ENCODE assay signal across 10 mouse cellular contexts in genomic region chr2:102899238-102899637, GRCm38 (mm10). TPM values are rescaled to one million over a fixed set of nuclear protein-coding genes. Genes with fewer than 3 reads are reported as not detected.
DNase-seq lines count a peak whose midpoint lies in the region; ATAC-seq and TF ChIP-seq lines count a peak whose summit lies in the region.
"Had no signal": no experiment of that assay in that cellular context is flagged by ENCODE, and none has a peak within 500 bp of the region (broad histone marks: within the 10 kb centered on the region; RNA-seq: fewer than 3 reads in every experiment).

No protein-coding gene starts in this region.

- H3K4me1 ChIP-seq in neural tube, embryonic 15.5 days, result peaks cover 9% of the 10 kb centered on the region
- peaks cover 22% of the 10 kb centered on the region for H3K4me1 ChIP-seq in heart, postnatal 0 days (ENCODE audit: control insufficient read depth, insufficient read depth)
- no peaks in the 10 kb centered on the region; the same call in 1 of the 2 replicates for H3K4me1 ChIP-seq in lung, embryonic 14.5 days (ENCODE audit: insufficient read depth)
- H3K4me1 ChIP-seq in stomach, embryonic 15.5 days, result peaks cover 4% of the 10 kb centered on the region; the same call in 1 of the 2 replicates

- no peak overlapping the region for H3K9ac ChIP-seq in neural tube, embryonic 15.5 days (replicated peaks)
- H3K9ac ChIP-seq in heart, postnatal 0 days (replicated peaks; ENCODE audit: low read depth, low read length), result no peak overlapping the region
- H3K9ac ChIP-seq in lung, embryonic 14.5 days, result no peak overlapping the region
- no peak overlapping the region for H3K9ac ChIP-seq in stomach, embryonic 15.5 days

- no peaks in the 10 kb centered on the region for H3K9me3 ChIP-seq in neural tube, embryonic 15.5 days (replicated peaks)
- no peaks in the 10 kb centered on the region for H3K9me3 ChIP-seq in heart, postnatal 0 days (replicated peaks; ENCODE audit: control insufficient read depth, low read length)
- no peaks in the 10 kb centered on the region for H3K9me3 ChIP-seq in lung, embryonic 14.5 days (ENCODE audit: low read depth, low read length)
- H3K9me3 ChIP-seq in stomach, embryonic 15.5 days, result no peaks in the 10 kb centered on the region

- no peak for TF ChIP-seq EP300 in heart, postnatal 0 days (IDR thresholded peaks at IDR 0.05; ENCODE audit: low read depth)

- no peak for ATAC-seq in neural tube, embryonic 15.5 days (ENCODE audit: low FRiP score)
- no peak for ATAC-seq in heart, postnatal 0 days (ENCODE audit: insufficient read depth, low read depth)
- ATAC-seq in lung, embryonic 14.5 days (ENCODE audit: insufficient read depth), result no peak
- no peak for ATAC-seq in stomach, embryonic 15.5 days (ENCODE audit: insufficient read depth, low FRiP score, low read depth)

- H3K4me2 ChIP-seq in neural tube, embryonic 15.5 days, result peak overlapping the region; percentile 6; the same call in 1 of the 2 replicates
- H3K4me2 ChIP-seq in heart, postnatal 0 days (ENCODE audit: low read depth, low read length), result peak overlapping the region; percentile 80
- H3K4me2 ChIP-seq in lung, embryonic 14.5 days, result peak overlapping the region; percentile 87
- peak overlapping the region; percentile 85 for H3K4me2 ChIP-seq in stomach, embryonic 15.5 days

- H3K36me3 ChIP-seq in neural tube, embryonic 15.5 days, result no peaks in the 10 kb centered on the region
- H3K36me3 ChIP-seq in heart, postnatal 0 days (replicated peaks; ENCODE audit: control insufficient read depth, insufficient read depth, low read length), result no peaks in the 10 kb centered on the region
- H3K36me3 ChIP-seq in lung, embryonic 14.5 days (ENCODE audit: insufficient read depth), result no peaks in the 10 kb centered on the region
- no peaks in the 10 kb centered on the region for H3K36me3 ChIP-seq in stomach, embryonic 15.5 days

- H3K4me3 ChIP-seq in neural tube, embryonic 15.5 days (replicated peaks), result no peak overlapping the region
- peak overlapping the region; percentile 62; the same call in 1 of the 2 replicates for H3K4me3 ChIP-seq in heart, postnatal 0 days (ENCODE audit: low read depth, low read length)
- peak overlapping the region; percentile 54 for H3K4me3 ChIP-seq in lung, embryonic 14.5 days (ENCODE audit: low read depth, low read length)
- H3K4me3 ChIP-seq in stomach, embryonic 15.5 days (replicated peaks), result peak overlapping the region; percentile 57; the same call in 1 of the 2 replicates

- no peak for DNase-seq in neural tube, embryonic 10.5 days (ENCODE audit: extremely low spot score, low spot score)
- DNase-seq in heart, postnatal 0 days (ENCODE audit: low spot score), result no peak
- DNase-seq in lung, embryonic 14.5 days, result no peak
- DNase-seq in thymus, adult 18-20 months, result no peak
- DNase-seq in adrenal gland, postnatal 10 days, result no peak
- DNase-seq in kidney, adult 11 months, result no peak
- DNase-seq: kidney, adult 2 months; right cerebral cortex, adult 18-20 months had no signal

- 80% methylated on average over 3 of the region's 3 CpGs for WGBS in neural tube, embryonic 15.5 days
- WGBS in heart, postnatal 0 days, result 42% methylated on average over 3 of the region's 3 CpGs
- WGBS in lung, embryonic 14.5 days, result 48% methylated on average over 3 of the region's 3 CpGs
- WGBS in stomach, embryonic 15.5 days, result 56% methylated on average over 3 of the region's 3 CpGs

- no peak for TF ChIP-seq CTCF in heart, postnatal 0 days (IDR thresholded peaks at IDR 0.05; ENCODE audit: low read depth)
- TF ChIP-seq CTCF in lung, embryonic 14.5 days (IDR thresholded peaks at IDR 0.05; ENCODE audit: low read depth), result no peak

- peaks cover 17% of the 10 kb centered on the region for H3K27me3 ChIP-seq in neural tube, embryonic 15.5 days (replicated peaks)
- H3K27me3 ChIP-seq in heart, postnatal 0 days (ENCODE audit: control insufficient read depth, insufficient read depth, low read length), result peaks cover 4% of the 10 kb centered on the region; the same call in 1 of the 2 replicates
- no peaks in the 10 kb centered on the region for H3K27me3 ChIP-seq in lung, embryonic 14.5 days (ENCODE audit: insufficient read depth, low read length)
- H3K27me3 ChIP-seq in stomach, embryonic 15.5 days (replicated peaks), result no peaks in the 10 kb centered on the region

- H3K27ac ChIP-seq in neural tube, embryonic 15.5 days (replicated peaks), result no peak overlapping the region
- H3K27ac ChIP-seq in heart, postnatal 0 days (ENCODE audit: low read depth), result no peak overlapping the region
- no peak overlapping the region for H3K27ac ChIP-seq in lung, embryonic 14.5 days (ENCODE audit: low read depth)
- H3K27ac ChIP-seq in stomach, embryonic 15.5 days, result no peak overlapping the region

RNA-seq across cellular contexts. Expression of gene Cd44, which starts 2.2 kb away (rescaled TPM):
- polyA plus RNA-seq in neural tube, embryonic 15.5 days (2015; fragmentation: Nextera tagmentation; extraction: Ambion mirVana), result 6.9 and 9.8 TPM in 2 replicates
- 12.5 and 25.8 TPM in 2 replicates for total RNA-seq in heart, postnatal 0 days (2014; rRNA removed; ENCODE audit: low replicate concordance)
- 7.4 and 9.3 TPM in 2 replicates for polyA plus RNA-seq in heart, postnatal 0 days (2015; fragmentation: Nextera tagmentation; extraction: Ambion mirVana)
- polyA plus RNA-seq in lung, embryonic 14.5 days (2014; fragmentation: Nextera tagmentation; extraction: Ambion mirVana), result 27.8 and 31.8 TPM in 2 replicates
- polyA plus RNA-seq in stomach, embryonic 15.5 days (2015; fragmentation: Nextera tagmentation; extraction: Ambion mirVana), result 15.9 and 19.4 TPM in 2 replicates
- 10 to 100 TPM; 33.5 to 43.3 TPM for total RNA-seq in adrenal gland, postnatal 10 days (2021)

Comparison
In these comparisons a context has a peak if more than half of its experiments do, and no peak if none do; other contexts are left out.
1. H3K4me2 ChIP-seq: peak in every context shown above with its lines; median percentile 87 in lung, embryonic 14.5 days; 85 in stomach, embryonic 15.5 days; 80 in heart, postnatal 0 days; 6 in neural tube, embryonic 15.5 days.